Mouse (Mus musculus): ENCODE results near the gene Spint1. TPM values are rescaled to one million over a fixed set of nuclear protein-coding genes. Genes with fewer than 3 reads are reported as not detected.
A peak's percentile ranks its signal among the peaks of the same experiment; 100 is the strongest.

Gene Spint1
- total RNA-seq, 2 experiments from 2014 or later, result not detected

DNA sequence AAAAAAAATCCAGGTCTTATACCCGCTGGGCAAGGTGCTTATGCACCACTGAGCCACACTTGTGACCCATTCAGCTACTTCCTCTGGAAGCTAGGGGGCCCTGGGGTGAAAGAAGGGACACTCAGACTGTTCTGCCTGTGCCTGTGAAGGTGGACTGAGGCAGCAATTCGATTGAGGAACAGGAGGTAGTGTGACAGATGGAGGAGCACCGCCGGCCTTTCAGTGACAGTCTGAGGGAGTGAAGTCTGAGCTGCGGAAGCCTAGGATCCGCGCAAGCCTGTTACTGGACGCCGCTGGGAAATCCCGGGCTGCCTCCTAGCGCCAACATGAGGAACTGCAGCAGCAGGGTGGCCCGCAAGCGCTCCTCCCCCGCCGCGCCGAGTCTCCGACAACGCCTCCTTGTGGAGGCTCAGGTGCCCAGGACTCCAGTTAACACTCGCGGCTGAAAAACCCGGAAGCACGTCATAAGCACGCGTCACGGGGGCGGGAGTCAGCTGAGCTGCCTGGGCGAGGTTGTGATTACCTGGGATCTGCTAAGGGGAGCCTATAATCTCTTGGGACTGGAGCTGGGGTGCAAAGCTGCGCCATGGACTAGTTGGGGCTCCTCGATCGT lies 51.2 kb downstream of the Spint1 start, which contains the start of gene Vps18:
Vps18 (plus strand) TSS at position 471 of the 613 bp plus-strand sequence.
- peak; percentile 97 for ATAC-seq (replicated peaks; ENCODE audit: low FRiP score, poor library complexity, severe bottlenecking)

DNA sequence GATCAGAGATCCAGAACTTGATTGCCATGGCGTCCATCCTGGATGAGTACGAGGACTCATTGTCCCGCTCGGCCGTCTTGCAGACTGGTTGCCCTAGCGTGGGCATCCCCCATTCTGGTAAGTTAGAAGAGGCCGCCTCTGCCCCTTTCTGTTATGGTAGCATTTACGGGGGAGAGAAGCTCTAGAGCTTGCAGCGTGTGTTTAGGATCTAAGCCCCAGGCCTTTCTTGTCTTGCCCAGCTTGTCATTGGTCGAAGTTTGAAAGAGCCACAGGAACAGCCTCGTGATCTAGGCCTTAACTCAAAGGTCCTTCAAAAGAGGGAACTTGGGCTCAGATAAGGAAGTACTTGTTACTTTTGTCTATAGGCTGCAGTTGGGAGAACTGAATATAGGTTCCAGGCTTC lies 51.9 kb downstream of the Spint1 start:
- peak; percentile 7; the same call in 1 of the 2 replicates for ATAC-seq (replicated peaks; ENCODE audit: low FRiP score, poor library complexity, severe bottlenecking)

DNA sequence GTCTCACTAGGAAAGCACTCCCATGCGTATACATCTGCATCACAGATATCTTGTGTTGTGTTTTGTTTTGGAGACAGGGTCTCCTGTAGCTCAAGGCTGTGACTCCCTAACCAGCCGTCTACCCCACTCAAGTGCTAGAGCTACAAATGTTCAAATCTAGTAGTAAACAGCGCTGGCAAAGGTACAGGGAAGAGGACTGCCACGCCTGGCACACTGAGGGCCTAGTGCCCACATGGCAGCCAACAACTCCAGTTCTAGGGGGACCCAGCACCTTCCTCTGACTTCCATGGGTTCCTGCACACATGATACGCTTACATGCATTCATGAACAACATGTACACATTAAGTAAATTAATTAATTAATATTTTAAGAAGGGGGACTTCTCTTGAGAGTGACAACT lies 55.1 kb downstream of the Spint1 start:
- ATAC-seq (replicated peaks; ENCODE audit: low FRiP score, poor library complexity, severe bottlenecking), result no peak

DNA sequence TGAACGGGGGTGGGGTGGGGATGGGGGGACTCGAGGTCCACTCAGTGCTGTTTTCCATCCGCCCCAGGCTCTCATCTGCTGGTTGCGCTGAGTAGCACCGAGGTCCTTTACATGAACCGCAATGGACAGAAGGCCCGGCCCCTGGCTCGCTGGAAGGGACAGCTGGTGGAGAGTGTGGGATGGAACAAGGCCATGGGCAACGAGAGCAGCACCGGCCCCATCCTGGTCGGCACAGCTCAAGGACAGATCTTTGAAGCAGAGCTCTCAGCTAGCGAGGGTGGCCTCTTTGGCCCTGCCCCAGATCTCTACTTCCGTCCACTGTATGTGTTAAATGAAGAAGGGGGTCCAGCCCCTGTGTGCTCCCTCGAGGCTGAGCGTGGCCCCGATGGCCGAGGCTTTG lies 55.7 kb downstream of the Spint1 start:
- no peak for ATAC-seq (replicated peaks; ENCODE audit: low FRiP score, poor library complexity, severe bottlenecking)

DNA sequence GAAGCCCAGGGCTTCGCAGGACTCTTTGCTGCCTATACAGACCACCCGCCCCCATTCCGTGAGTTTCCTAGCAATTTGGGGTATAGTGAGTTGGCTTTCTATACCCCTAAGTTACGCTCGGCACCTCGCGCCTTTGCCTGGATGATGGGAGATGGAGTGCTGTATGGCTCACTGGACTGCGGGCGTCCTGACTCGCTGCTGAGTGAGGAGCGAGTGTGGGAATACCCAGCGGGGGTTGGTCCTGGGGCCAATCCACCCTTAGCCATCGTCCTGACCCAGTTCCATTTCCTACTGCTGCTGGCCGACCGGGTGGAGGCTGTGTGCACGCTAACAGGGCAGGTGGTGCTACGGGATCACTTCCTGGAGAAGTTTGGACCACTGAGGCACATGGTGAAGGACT lies 56.1 kb downstream of the Spint1 start:
- no peak for ATAC-seq (replicated peaks; ENCODE audit: low FRiP score, poor library complexity, severe bottlenecking)

DNA sequence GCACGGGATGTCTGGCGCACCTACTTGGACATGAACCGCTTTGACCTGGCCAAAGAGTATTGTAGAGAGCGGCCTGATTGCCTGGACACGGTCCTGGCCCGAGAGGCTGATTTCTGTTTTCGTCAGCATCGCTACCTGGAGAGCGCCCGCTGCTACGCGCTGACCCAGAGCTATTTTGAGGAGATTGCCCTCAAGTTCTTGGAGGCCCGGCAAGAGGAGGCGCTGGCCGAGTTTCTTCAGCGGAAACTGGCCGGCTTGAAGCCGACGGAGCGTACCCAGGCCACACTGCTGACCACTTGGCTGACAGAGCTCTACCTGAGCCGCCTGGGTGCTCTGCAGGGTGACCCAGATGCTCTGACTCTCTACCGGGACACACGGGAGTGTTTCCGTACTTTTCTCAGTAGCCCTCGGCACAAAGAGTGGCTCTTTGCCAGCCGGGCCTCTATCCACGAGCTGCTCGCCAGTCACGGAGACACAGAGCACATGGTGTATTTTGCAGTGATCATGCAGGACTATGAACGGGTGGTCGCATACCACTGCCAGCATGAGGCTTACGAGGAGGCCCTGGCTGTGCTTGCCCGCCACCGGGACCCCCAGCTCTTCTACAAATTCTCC lies 56.7 kb downstream of the Spint1 start:
- ATAC-seq (replicated peaks; ENCODE audit: low FRiP score, poor library complexity, severe bottlenecking), result no peak

DNA sequence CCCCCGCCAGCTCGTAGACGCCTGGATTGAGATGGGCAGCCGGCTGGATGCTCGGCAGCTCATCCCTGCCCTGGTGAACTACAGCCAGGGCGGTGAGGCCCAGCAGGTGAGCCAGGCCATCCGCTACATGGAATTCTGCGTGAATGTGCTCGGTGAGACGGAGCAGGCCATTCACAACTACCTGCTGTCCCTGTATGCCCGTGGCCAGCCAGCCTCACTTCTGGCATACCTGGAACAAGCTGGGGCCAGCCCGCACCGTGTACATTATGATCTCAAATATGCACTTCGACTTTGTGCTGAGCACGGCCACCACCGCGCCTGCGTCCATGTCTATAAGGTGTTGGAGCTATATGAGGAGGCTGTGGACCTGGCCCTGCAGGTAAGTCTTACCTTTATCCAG lies 57.2 kb downstream of the Spint1 start:
- no peak for ATAC-seq (replicated peaks; ENCODE audit: low FRiP score, poor library complexity, severe bottlenecking)

DNA sequence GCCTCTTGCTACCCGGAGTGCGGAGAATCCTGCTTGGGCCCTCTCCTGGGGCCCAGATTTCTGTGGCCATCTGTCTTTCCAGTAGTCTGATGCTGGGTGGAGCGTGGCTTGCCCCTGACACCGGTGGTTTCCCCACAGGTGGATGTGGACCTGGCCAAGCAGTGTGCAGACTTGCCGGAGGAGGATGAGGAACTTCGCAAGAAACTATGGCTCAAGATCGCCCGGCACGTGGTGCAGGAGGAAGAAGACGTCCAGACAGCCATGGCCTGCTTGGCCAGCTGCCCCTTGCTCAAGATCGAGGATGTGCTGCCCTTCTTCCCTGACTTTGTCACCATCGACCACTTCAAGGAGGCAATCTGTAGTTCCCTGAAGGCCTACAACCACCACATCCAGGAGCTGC lies 59.6 kb downstream of the Spint1 start:
- ATAC-seq (replicated peaks; ENCODE audit: low FRiP score, poor library complexity, severe bottlenecking), result no peak

DNA sequence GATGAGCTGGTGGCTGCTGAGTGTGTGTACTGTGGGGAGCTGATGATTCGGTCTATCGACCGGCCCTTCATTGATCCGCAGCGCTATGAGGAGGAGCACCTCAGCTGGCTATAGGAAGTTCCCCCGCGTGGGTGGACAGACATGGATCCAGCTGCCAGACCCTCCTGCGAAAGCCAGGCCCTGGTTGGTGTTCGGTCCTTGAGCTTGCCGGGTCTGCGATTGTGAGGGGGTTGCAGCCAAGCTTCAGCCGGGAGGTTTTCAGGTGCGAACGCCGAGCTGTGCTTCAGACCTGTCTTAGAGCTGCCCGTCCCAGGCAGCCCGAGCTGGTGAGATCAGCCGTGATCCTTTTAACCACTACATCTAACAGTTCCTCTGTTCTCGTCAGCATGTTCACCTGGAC lies 60.3 kb downstream of the Spint1 start:
- no peak for ATAC-seq (replicated peaks; ENCODE audit: low FRiP score, poor library complexity, severe bottlenecking)

DNA sequence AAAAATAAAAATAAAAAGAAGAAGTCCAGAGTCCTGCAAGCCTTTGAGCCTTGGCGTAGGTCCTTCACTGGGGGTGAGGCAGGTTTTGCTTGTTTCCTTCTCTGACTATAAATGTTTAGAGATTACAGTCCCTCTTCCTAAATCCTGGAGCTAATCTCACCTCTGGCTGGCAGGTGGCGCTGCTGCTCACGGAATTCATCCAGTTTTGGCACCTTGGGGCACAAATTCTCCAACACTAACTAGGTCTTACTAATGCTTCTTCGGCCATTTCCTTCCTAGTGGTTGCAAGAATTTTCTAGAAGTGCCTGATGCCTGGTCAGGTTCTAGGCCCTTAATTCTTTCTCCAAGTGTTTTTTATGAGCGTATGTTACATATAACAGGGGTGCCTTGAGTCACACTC lies 61.2 kb downstream of the Spint1 start:
- no peak for ATAC-seq (replicated peaks; ENCODE audit: low FRiP score, poor library complexity, severe bottlenecking)

DNA sequence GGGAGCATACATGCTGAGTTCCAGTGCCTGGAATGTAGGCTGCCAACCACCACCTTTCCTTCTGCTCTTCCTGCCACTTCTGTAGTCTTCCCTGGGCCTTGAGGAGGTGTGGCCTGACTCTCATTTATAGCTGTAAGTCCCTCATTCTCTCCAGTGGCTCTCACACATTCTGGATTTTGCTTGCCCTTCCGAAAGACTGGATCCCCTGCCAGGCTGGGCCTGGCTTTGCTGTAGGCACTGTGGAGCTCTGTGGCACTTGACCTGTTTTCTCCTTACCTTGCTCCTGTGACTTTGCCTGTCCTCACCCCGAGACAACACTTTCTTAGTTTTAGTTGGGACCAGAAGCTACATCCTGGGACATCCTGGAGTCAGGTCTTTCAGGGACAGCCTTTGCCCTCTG lies 61.7 kb downstream of the Spint1 start:
- ATAC-seq (replicated peaks; ENCODE audit: low FRiP score, poor library complexity, severe bottlenecking), result no peak

Other genes with a start within 250 kb of the Spint1 start
- 4.6 and 7.2 TPM in 2 replicates for gene Ccdc32, start 208.0 kb upstream of the Spint1 start, total RNA-seq (2015; ENCODE audit: low replicate concordance)
- gene Ccdc32, start 208.0 kb upstream of the Spint1 start, total RNA-seq (2017; ENCODE audit: low replicate concordance), result 10.1 and 12.9 TPM in 2 replicates
- 2.1 and 2.5 TPM in 2 replicates for gene Rpusd2, start 202.6 kb upstream of the Spint1 start, total RNA-seq (2015; ENCODE audit: low replicate concordance)
- gene Rpusd2, start 202.6 kb upstream of the Spint1 start, total RNA-seq (2017; ENCODE audit: low replicate concordance), result 0.61 and 0.90 TPM in 2 replicates
- 282 and 376 TPM in 2 replicates for gene Knl1, start 190.2 kb upstream of the Spint1 start, total RNA-seq (2015; ENCODE audit: low replicate concordance)
- 418 and 469 TPM in 2 replicates for gene Knl1, start 190.2 kb upstream of the Spint1 start, total RNA-seq (2017; ENCODE audit: low replicate concordance)
- gene Rad51, start 124.6 kb upstream of the Spint1 start, total RNA-seq (2015; ENCODE audit: low replicate concordance), result 51.2 and 66.7 TPM in 2 replicates
- gene Rad51, start 124.6 kb upstream of the Spint1 start, total RNA-seq (2017; ENCODE audit: low replicate concordance), result 23.8 and 50.4 TPM in 2 replicates
- 38.9 and 41.1 TPM in 2 replicates for gene Rmdn3, start 80.3 kb upstream of the Spint1 start, total RNA-seq (2015; ENCODE audit: low replicate concordance)
- gene Rmdn3, start 80.3 kb upstream of the Spint1 start, total RNA-seq (2017; ENCODE audit: low replicate concordance), result 75.8 and 76.1 TPM in 2 replicates
- not detected in 2 replicates for gene Gchfr, start 69.6 kb upstream of the Spint1 start, total RNA-seq (2015; ENCODE audit: low replicate concordance)
- not detected in 2 replicates for gene Gchfr, start 69.6 kb upstream of the Spint1 start, total RNA-seq (2017; ENCODE audit: low replicate concordance)
- gene Gm14137, start 62.9 kb upstream of the Spint1 start, total RNA-seq (2015; ENCODE audit: low replicate concordance), result not detected in 2 replicates
- gene Gm14137, start 62.9 kb upstream of the Spint1 start, total RNA-seq (2017; ENCODE audit: low replicate concordance), result 0.53 TPM in 1 of 2 replicates, not detected in the other
- 5.4 and 17.6 TPM in 2 replicates for gene Zfyve19, start 28.7 kb upstream of the Spint1 start, total RNA-seq (2015; ENCODE audit: low replicate concordance)
- gene Zfyve19, start 28.7 kb upstream of the Spint1 start, total RNA-seq (2017; ENCODE audit: low replicate concordance), result 5.1 and 12.1 TPM in 2 replicates
- 8.4 and 13.3 TPM in 2 replicates for gene Dnajc17, start 28.6 kb upstream of the Spint1 start, total RNA-seq (2015; ENCODE audit: low replicate concordance)
- gene Dnajc17, start 28.6 kb upstream of the Spint1 start, total RNA-seq (2017; ENCODE audit: low replicate concordance), result 24.7 and 54.9 TPM in 2 replicates
- not detected in 2 replicates for gene Ppp1r14d, start 7.5 kb upstream of the Spint1 start, total RNA-seq (2015; ENCODE audit: low replicate concordance)
- gene Ppp1r14d, start 7.5 kb upstream of the Spint1 start, total RNA-seq (2017; ENCODE audit: low replicate concordance), result not detected in 2 replicates
- gene Rhov, start 33.9 kb downstream of the Spint1 start, total RNA-seq (2015; ENCODE audit: low replicate concordance), result not detected in 2 replicates
- gene Rhov, start 33.9 kb downstream of the Spint1 start, total RNA-seq (2017; ENCODE audit: low replicate concordance), result not detected in 2 replicates
- gene Vps18, start 51.4 kb downstream of the Spint1 start, total RNA-seq (2015; ENCODE audit: low replicate concordance), result 1.1 and 2.1 TPM in 2 replicates
- gene Vps18, start 51.4 kb downstream of the Spint1 start, total RNA-seq (2017; ENCODE audit: low replicate concordance), result 3.7 and 4.1 TPM in 2 replicates
- not detected in 2 replicates for gene Dll4, start 88.4 kb downstream of the Spint1 start, total RNA-seq (2015; ENCODE audit: low replicate concordance)
- not detected in 2 replicates for gene Dll4, start 88.4 kb downstream of the Spint1 start, total RNA-seq (2017; ENCODE audit: low replicate concordance)
- gene Chac1, start 113.9 kb downstream of the Spint1 start, total RNA-seq (2015; ENCODE audit: low replicate concordance), result 4.3 TPM in 1 of 2 replicates, not detected in the other
- gene Chac1, start 113.9 kb downstream of the Spint1 start, total RNA-seq (2017; ENCODE audit: low replicate concordance), result 0.13 TPM in 1 of 2 replicates, not detected in the other
- gene Ino80, start 240.3 kb downstream of the Spint1 start, total RNA-seq (2015; ENCODE audit: low replicate concordance), result 10.9 and 11.9 TPM in 2 replicates
- 10.0 and 11.1 TPM in 2 replicates for gene Ino80, start 240.3 kb downstream of the Spint1 start, total RNA-seq (2017; ENCODE audit: low replicate concordance)

Measured in erythroid progenitor cell, adult 5-6 weeks (primary cell).